Mouse (Mus musculus): Measurements from ENCODE around the gene Dock1.

The Dock1 gene

DNA sequence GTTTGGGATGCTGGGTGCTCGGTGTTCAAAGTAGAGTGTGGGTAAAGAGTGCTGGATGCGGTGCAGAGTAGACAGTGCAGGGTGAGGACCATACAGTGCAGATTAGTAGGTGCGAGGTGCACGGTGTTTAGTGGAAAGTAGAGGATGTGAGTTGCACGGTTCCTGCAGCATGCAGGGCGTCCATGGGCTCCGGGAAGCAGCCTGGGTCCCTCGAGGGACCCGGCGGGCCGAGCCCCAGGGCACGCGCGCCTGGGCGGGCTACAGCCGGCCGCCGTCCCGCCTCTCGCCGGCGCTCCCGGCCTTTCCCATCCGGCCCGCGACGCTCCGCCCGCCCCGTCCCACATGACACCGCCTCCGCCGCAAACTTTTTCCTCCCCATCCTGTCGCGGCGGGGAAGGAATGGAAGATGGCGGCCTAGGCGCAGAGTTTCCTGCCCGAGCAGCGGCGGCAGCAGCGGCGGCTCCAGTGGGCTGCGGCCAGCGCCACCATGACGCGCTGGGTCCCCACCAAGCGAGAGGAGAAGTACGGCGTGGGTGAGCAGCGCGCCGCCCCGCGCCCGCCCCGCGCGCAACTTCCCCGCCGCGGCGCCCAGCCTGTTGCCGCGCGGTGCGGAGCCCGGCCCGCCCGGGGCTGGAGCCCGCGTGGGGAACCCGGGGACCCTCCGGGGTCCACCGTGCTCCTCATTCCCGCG, at the start of gene Dock1:
TSS of gene Dock1 (plus strand) at position 343 of the 691 bp plus-strand sequence.
- peak; percentile 25 for DNase-seq (ENCODE audit: low read depth, low spot score)

DNA sequence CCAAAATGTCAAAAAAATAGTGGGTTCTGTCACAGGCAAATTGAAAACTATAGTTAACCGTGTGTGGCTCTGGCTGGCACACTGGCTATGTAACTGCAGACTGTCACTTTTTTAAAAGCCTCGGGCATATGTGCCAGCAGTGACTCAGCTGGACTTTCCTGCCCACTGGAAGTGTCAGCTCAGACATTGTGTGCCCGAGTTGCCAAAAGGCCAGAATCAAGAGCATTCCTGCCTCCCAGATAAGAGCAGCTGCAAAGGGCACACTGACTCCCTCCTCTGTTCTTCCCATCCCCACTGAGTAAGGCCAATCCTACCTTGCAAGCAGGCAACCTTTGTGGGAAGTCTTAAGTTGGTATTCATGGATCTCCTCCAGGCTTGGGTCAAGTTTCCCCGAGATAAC, 42.5 kb upstream of the Dock1 start:
- DNase-seq (ENCODE audit: low read depth, low spot score): no peak

DNA sequence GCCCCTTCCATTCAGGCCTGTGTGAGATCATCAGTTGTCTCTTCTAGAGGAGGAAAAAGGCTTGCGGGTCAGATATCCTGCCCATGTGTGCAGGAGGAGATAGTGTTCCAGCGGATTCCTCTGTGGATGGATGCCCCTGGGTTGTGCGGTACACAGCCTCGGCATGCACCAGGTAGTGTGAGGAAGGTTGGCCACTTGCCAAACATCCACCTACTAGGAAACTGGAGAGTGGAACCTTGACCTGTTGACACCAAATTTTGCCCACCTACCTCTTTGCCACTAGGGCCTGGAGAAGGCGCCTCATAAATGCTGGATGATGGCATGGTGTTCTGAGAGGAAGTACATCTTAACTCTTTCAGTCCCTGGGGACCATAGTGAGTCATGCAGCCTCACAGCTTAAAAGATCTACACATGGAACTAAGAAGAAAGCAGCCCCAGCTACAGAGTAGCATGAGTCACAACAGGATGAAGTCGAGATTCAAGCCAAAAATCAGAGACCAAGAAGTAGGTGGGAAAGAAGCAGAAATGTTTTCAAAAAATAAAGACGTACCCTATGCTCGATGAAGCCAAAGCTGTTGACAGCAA, 20.1 kb upstream of the Dock1 start:
- DNase-seq (ENCODE audit: low read depth, low spot score): peak; percentile 24

DNA sequence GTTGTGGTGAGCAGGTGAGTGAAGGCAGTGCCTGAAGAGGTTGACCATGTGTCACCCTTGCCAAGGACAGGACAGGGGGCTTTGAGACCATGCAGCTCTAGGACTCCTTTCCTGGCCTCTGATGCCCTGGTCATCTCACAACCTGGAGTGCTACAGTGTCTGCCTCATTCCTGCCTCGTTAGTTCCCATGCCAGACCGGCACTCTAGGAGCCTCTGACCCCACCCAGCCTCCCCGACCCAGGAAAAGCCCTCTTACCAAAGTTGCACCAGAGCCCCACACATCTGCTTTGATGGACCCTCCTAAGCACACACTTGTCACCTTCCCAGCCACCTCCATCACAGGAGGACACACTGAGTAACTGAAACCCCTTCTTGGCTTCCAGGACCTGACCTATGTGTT, 19.4 kb upstream of the Dock1 start:
- DNase-seq (ENCODE audit: low read depth, low spot score): no peak

DNA sequence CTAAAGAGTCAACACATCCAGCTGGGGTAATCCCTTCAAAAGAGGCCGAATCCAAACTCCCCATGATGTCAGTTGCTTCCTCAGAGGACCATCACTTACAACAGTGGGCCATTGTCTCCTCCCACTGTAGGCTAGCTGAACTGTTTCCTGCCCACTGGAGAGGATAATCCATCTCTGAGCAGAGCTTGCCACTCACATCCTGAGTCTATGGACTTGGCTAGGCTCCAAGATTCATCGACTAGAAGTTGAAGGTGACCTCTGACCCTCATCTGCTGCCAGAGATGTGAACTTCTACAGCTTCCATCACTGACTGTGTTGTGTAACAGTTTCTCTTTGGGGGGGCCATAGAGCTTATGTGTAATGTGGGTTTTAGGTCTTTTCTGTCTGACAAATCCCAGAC, 7.2 kb upstream of the Dock1 start:
- no peak for DNase-seq (ENCODE audit: low read depth, low spot score)

DNA sequence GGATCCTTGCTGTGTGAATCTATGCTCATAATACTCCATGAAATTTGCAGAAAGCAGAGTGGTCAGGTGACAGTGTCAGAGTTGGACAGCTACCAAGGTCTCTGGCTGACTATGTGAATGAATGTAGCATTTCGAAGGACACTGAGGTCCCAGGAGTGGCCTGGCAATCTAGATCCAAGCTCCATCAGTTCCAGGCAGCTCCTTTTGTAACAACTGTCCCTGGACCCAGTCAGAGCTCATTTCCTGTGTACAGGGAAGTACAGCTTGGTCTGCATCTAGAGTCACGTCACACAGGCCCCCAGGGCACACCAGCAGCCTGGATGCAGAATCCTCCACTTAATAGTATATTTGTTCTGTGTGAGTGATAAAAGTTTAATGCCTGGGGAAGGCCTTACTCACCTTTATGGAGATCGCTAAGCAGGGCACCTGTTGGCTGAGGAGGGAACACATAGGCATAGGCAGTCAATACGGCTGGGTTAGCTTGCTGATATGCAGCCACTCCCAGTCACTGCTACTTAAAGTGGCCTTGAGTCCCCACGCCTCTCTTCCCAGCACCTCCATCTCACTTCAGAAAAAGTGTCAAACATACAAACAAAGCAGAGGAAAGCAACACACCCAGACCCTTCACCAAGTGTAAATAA, 4.7 kb upstream of the Dock1 start:
- no peak for DNase-seq (ENCODE audit: low read depth, low spot score)

DNA sequence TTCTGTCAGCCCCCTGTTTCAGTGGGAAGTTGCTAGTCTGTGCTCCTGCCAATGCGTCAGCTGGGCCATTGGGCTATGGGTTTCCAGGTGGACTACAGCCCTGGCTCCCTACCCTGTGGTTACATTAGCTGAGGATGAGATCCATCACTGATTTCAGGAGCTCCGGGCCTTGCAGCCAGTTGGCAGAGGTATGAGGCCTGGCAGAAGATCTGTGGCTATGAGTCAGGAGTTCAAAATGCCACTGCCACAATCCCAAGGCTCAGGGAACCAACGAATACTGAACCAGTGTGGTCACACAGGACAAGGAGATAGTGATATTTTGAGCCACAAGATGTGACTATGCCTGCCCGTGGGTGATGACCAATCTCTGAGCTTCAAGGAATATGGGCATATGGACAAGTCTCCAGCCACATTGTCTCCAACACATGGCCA, 3.2 kb upstream of the Dock1 start:
- no peak for DNase-seq (ENCODE audit: low read depth, low spot score)

DNA sequence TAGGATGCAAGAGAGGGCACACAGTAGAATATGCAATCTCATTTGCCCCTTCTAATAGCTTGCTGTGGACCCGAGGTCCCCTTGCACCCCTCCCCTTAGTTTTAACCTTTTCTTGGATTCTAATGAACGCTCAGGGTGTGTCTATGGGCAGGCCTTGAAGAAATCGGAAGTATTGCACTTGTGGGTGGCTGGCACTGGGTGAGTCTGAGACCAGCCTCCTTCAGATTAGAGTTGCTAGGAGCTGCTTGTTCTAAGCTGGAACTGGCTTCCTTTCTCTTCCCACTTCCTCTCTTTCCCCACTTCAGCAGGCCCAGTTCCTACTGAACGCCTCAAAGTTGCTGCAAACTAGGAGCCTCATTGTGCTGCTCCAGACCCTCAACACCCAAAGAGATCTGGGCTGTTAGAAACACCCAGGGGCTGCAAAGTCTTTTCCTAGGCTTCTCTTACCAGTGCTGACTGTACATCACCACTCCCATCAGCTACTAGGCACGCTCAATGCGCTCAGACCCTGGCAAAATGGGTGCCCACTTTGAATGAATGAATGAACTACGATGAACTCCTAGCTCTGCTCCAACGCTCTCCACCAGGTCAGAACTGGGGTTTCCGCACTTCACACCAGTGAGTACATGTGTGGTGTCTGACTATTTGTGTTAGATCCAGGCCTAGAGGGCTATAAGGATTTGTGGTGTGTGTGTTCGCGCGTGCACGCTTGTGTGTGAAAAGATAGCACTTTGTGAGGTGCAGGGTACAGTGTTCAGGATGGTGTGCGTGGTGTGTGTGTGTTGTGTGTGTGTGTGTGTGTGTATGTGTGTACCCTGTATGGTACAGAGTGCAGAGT, 761 bp upstream of the Dock1 start:
- DNase-seq (ENCODE audit: low read depth, low spot score): peak; percentile 19

DNA sequence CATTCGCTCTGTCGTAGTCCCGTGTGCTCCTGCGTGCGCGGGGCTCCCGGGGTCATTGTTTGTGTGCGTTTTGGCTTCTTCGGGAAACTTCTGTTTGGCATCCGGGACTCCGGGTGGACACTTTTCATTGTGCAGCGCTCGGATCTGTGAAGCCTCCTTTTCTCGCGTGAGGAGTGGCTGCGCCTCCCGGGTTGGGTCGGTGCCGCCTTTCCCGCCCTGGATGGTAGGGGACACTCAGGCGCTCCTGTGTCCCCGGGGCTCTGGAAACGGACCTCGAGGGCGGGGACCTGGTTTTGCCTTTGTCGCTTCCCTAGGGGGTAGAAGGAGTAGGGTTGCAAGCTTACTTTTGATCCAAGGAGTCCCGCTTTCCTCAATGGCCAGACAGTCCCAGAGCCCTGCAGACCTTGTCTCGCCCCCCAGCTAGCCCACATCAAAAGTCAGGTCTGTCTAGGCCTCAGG, 578 bp downstream of the Dock1 start:
- DNase-seq (ENCODE audit: low read depth, low spot score): no peak

DNA sequence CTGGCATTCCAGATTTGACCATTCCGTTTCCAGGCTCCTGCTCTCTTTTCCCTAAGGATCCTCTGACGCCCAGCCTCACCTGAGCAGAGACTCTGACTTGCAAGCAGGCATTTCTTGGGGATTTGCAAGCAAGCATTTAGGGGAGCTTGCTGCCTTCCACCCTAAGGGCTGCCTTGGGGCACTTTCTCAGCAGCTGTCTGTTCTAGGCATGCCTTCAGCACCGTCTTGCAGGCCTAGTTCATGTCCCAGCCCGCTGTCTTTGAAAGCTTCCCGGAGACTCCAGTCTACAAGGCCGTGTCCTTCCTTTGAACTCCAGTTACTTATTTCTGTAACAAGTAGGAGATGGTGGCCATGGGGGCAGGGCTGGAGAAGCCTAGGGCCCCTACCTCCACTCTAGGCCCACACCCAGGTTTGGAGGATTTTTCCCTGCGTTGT, 1.0 kb downstream of the Dock1 start:
- no peak for DNase-seq (ENCODE audit: low read depth, low spot score)

DNA sequence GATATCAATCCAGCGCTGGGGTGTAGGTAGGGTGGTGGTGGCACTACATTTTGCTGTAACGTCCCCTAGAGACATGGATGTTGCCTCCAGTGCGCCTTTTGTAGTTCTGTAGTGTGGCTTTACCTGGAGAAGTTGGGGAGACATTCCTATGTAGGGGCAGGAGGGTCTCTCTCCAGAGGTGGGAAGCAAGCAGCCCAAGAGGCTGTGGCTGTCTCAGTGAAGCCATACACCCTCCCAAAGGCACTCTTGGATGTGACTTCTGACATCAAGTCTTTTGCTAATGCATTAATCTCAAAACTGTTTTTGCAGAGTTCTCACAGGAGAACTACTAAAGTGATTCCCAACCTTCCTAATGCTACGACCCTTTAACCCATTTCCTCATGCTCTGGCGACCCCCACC, 2.7 kb downstream of the Dock1 start:
- no peak for DNase-seq (ENCODE audit: low read depth, low spot score)

DNA sequence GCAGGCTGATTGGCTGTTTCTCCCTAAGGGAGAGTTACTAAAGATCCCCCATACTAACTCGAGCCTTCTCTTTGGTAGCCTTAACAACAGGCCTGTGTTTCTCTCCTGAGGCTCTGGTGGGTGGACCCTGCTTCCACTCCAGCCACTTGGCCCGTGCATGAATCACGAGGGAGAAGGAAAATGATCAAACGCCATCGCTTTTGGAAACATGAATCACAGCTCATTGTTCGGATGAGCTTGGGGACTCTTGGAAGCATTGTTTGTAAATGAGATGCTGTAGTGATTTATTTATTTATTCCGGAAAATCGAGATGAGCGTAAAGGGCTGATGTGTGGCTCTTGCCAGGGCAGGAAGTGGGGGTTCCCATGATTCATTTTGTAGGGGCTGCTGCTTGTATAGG, 3.5 kb downstream of the Dock1 start:
- no peak for DNase-seq (ENCODE audit: low read depth, low spot score)

DNA sequence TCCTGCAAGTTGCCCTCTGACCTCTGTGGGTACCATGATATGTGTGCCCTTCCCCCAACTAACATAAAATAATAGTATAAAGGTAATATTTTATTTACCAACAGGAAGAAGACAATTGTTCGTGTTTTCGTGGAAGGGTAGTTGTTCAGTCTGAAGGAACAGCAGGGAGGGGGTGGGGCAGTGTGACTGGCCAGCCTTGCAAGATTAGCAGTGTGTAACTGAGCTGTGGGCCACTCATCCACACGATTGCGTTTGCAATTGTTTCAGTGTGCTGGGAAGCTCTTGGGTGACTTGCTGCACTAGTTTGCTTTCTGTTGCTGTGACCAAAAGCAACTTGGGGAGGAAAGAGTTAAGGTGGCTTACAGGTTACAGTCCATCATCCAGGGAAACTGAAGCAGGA, 7.4 kb downstream of the Dock1 start:
- no peak for DNase-seq (ENCODE audit: low read depth, low spot score)

DNA sequence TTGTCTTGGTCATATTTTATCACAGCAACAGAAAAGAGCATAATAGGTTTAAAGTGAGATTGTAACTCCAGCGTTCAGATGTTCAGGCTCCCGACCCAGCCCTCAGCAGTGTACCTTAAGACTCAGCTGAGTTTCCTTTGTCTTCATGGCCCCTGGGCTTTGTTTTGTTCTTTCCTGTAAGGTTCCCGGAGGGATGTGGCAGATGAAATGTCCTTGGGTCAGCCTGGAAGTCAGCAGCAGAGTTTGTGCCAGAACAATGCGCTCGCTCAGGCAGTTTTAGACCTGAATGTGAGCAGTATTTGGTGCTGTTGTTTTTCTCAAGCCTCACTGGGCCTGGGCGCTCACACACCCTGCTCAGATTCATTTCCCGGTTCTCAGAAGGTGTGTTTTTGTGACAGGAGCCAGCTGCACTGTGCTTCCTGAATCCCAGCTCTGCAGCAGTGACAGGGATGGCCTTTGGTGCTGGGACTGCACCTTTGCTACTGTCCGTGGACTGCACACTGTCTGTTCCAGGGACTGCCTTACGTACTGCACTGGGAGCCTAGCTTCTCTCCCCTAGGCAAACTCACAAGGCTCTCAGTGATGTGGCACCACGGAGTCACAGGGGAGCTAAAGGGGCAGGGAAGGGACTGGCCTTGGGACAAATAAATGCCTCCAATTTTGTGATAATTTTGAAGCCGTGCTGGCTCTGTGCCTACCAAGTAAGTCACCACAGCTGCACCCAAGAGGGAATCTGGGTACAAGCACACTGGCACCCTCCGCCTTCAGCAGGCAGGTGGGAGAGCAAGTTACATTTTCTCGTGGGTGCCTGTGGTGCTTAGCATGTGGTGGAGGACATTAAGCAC, 9.1 kb downstream of the Dock1 start:
- DNase-seq (ENCODE audit: low read depth, low spot score): no peak

DNA sequence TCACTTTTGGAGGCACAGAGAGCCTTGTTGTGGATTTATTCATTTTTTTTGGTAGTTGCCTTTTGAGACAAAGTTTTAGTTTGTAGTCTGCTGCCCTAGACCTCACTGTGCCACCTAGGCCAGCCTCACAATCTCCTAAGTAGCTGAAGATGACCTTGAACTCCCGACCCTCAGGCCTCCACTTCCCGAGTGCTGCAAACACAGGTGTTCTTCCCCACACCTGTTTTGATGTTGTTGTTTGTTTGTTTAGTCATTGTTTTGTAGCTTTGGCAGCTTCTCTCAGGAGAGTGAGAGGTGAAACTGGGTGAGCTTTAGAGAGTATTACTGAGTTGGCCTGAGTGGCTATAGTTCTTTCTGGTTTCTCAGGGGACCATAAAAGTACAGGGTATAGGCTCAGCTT, 9.7 kb downstream of the Dock1 start:
- no peak for DNase-seq (ENCODE audit: low read depth, low spot score)

DNA sequence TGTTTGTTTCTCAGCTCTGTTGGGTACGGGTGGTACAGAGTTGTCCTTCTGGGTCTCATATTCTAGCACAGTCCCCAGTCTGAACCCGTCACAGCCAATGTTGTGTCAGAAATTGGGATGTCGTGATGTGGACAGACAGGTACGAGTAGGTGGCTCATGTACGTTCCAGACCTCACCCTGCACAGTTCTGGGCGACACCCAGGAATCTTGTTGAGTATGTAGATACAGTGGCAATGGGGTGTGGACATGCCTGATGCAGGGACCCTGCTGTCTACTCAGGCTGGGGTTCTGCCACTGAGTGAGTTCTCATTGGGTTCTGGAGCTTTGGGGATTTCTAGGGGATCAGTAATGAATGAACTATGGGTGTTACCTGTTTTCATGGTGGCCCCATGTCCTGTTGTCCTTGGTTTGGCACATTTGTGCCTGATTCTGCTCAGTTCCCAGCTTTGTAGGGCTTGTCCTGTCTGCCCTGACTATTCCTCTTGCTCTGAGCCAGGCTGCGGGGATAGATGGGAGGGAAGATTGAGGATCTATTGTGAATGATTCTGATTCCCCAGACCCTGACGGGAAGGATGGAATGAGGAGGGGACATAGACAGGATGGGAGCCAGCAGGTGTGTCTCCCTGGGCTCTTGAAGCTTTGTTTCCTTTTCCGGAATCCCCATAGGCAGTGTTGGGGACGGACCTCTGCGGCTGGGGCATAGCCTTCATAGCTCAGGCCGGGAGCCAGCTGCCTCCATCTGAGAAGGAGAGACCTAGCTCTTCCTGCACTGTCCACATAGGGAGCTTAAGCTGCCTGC, 11.5 kb downstream of the Dock1 start:
- no peak for DNase-seq (ENCODE audit: low read depth, low spot score)

DNA sequence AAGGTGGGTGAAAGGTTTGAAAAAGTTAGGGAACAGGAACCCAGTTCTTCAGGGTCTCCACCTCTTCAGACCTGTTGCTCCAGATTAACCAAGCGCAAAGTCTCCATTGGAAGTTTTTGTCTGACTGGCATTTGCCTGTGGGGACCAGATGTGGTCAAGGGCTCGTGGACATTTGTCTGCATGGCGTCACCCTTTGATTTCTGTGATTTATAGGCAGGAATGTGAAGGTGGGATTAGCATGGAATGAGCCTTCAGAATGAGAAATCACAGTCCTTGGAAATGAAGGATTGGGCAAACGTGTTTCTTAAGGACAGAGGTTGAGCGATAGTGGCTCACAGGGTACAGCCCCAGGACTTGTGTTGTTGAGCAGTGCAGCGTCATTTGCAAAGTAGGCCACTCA, 17.9 kb downstream of the Dock1 start:
- DNase-seq (ENCODE audit: low read depth, low spot score): no peak

DNA sequence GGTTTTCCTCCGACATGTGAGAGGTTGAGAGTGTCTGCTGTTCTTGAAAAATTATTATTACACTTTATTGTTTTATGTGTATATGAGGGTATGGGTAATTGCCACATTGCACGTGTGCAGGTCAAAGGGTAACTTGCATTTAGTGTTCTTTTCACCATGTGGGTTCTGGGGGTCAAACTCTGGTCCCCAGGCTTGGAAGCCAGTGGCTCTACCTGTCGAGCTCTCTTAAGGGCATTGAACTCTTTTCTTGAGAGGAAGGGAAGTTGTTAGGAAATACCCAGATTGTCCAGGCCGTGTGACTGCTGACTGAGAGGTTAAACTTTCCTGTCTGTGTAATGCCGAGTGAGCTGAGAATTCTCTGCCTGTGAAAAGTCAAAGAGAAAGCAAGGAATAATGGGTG, 19.7 kb downstream of the Dock1 start:
- no peak for DNase-seq (ENCODE audit: low read depth, low spot score)

DNA sequence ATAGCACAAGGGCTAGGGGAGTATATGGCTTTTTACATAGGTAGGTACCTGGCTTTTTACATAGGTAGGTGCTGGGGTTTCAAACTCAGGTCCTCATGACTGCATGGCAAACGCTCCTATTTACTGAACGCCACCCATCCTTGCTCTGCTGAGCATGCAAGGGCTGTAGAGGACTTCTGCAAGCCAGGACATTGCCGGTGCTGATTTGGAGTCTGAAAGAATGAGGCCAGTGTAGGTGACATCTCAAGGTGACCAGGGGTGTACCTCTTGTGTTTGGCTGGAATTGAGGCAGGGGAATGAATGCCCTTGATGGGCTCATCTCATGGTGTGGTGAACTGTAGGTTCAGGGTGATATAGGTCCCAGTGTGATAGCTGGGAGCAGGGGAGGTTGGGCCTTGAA, 20.4 kb downstream of the Dock1 start:
- DNase-seq (ENCODE audit: low read depth, low spot score): no peak

DNA sequence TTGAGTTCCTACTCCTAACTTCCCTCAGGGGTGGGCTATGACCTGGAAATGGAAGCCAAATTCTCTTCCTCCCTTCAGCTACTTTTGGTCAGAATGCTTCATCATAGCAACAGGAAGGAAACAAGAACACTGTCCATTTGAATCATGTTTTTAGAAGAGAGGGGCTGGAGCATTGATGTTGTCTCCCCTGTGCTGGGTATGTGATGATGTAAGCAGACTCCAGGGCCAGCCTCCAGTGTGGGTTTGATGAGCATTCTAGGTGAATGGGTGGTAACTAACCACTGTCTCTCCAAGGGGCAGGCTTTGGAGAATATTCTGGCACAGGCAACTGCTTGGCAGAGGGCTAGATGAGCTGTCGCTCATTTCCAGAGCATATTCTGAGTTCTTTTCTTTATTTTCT, 22.9 kb downstream of the Dock1 start:
- DNase-seq (ENCODE audit: low read depth, low spot score): no peak
